Mouse (Mus musculus): ENCODE data around the gene Ppp1r2. TPM values are rescaled to one million over a fixed set of nuclear protein-coding genes. Genes with fewer than 3 reads are reported as not detected.
A peak's percentile ranks its signal among the peaks of the same experiment; 100 is the strongest.

Gene Ppp1r2
- polyA plus RNA-seq, 1 experiment from 2014 or later = 84.3 TPM

GRCm38 (mm10) chr16:31286801-31287488, 11.9 kb upstream of the Ppp1r2 start:
- WGBS = 89% methylated on average over 11 of the region's 11 CpGs
- Histone ChIP-seq H3K9ac (replicated peaks) (no peak overlapping the region), H3K4me3 (no peak overlapping the region), H3K4me2 (replicated peaks) (no peak overlapping the region), H3K36me3 (no peaks in the 10 kb centered on the region), H3K27ac (replicated peaks) (no peak overlapping the region), H3K9me3 (no peaks in the 10 kb centered on the region), H3K27me3 (no peaks in the 10 kb centered on the region), H3K4me1 (0 out of 2 replicates have a peak, but pooled peaks cover 5% of the 10 kb centered on the region)
- no peak for ATAC-seq (replicated peaks)

DNA sequence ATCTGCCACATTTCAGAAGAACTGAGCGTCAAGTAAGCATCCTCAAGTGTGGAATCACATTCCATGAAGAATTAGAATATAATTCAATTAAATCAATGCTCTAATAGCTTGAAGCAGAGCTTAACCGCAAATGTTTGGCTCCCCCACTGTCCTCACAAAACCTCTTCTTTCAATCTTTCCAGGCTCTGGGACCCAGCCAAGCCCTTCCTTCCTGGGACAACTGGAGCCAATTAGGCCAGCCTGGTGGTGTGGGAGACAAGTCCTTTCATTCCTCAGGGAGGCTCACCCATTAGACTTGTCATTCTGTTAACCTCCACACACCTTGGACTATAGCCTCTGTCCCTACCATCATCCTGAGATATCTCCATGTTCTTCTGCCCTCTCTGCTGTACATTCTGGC, 6.9 kb upstream of the Ppp1r2 start:
- Histone ChIP-seq H3K36me3 (no peaks in the 10 kb centered on the region), H3K27ac (replicated peaks) (no peak overlapping the region), H3K9me3 (no peaks in the 10 kb centered on the region), H3K4me3 (no peak overlapping the region), H3K4me1 (no peaks in the 10 kb centered on the region), H3K27me3 (no peaks in the 10 kb centered on the region), H3K9ac (replicated peaks) (no peak overlapping the region), H3K4me2 (replicated peaks) (no peak overlapping the region)
- WGBS = 57% methylated on average over 2 of the region's 2 CpGs
- no peak for ATAC-seq (replicated peaks)

GRCm38 (mm10) chr16:31280176-31280575, 5.1 kb upstream of the Ppp1r2 start:
- no peak overlapping the region for H3K27ac ChIP-seq (replicated peaks)
- H3K9ac ChIP-seq (replicated peaks) = no peak overlapping the region
- H3K27me3 ChIP-seq = no peaks in the 10 kb centered on the region
- no peaks in the 10 kb centered on the region for H3K4me1 ChIP-seq
- no peaks in the 10 kb centered on the region for H3K36me3 ChIP-seq
- H3K9me3 ChIP-seq = no peaks in the 10 kb centered on the region
- no peak overlapping the region for H3K4me2 ChIP-seq (replicated peaks)
- WGBS = 89% methylated on average over 4 of the region's 4 CpGs
- no peak overlapping the region for H3K4me3 ChIP-seq
- no peak for ATAC-seq (replicated peaks)

DNA sequence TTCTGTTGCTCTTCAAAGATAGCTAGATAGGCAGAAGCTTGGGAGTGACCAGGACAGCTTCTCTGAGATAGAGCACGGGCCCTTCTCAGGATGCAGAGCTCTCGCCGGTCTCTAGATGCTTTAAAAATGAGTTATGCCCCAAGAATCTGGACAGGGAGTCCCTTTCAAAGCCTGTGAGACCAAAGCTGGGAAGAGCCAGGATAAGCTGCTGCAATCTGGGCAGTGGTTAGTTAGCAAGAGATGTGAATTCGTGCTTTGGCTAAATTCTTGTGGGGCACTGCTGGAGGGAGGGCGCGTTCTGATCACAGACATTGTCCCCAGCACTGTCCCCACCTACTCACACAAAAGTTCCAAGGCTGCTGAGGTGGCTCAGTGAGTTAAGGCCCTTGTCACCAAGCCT, 3.5 kb upstream of the Ppp1r2 start:
- ATAC-seq (replicated peaks) = no peak
- H3K9me3 ChIP-seq = no peaks in the 10 kb centered on the region
- H3K9ac ChIP-seq (replicated peaks) = no peak overlapping the region
- WGBS = 82% methylated on average over 6 of the region's 6 CpGs
- H3K4me3 ChIP-seq = no peak overlapping the region
- H3K27me3 ChIP-seq = no peaks in the 10 kb centered on the region
- H3K27ac ChIP-seq (replicated peaks) = no peak overlapping the region
- no peak overlapping the region for H3K4me2 ChIP-seq (replicated peaks)
- no peaks in the 10 kb centered on the region for H3K36me3 ChIP-seq
- H3K4me1 ChIP-seq = peaks cover 6% of the 10 kb centered on the region

GRCm38 (mm10) chr16:31278081-31278480, 3.0 kb upstream of the Ppp1r2 start:
- Histone ChIP-seq H3K4me3 (no peak overlapping the region), H3K36me3 (no peaks in the 10 kb centered on the region), H3K4me2 (replicated peaks) (no peak overlapping the region), H3K27ac (replicated peaks) (no peak overlapping the region), H3K9me3 (no peaks in the 10 kb centered on the region), H3K4me1 (peaks cover 11% of the 10 kb centered on the region), H3K9ac (replicated peaks) (no peak overlapping the region), H3K27me3 (no peaks in the 10 kb centered on the region)
- WGBS = 67% methylated on average over 2 of the region's 2 CpGs
- no peak for ATAC-seq (replicated peaks)

DNA sequence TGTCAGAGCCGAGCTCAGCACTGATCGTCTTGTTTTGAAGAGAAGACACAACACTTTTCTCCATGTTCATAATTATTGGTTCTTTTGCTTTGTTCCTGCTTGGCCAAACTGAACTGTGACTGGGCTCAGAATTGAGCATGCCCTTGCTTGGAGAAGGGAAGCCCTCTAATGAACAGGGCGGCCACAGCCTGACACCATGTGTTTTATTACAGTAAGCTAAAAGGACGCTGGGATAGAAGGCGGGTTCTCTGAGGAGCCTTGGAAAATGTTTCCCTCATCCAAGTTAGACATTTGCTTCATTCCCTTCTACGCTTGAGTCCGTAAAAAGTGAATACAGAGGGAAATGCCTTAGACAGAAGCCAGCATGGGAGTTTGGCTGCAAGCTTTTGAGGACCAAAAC, 1.9 kb upstream of the Ppp1r2 start:
- 85% methylated on average over 7 of the region's 7 CpGs for WGBS
- Histone ChIP-seq H3K4me1 (peaks cover 22% of the 10 kb centered on the region), H3K27me3 (no peaks in the 10 kb centered on the region), H3K4me2 (replicated peaks) (no peak overlapping the region), H3K36me3 (no peaks in the 10 kb centered on the region), H3K4me3 (no peak overlapping the region), H3K9ac (replicated peaks) (no peak overlapping the region), H3K27ac (replicated peaks) (0 out of 2 replicates have a peak overlapping the region, but pooled peaks have one; percentile 5), H3K9me3 (no peaks in the 10 kb centered on the region)
- ATAC-seq (replicated peaks) = no peak

- 59% methylated on average over 7 of the region's 7 CpGs for WGBS
- H3K4me1 ChIP-seq = peaks cover 22% of the 10 kb centered on the region
- H3K36me3 ChIP-seq = no peaks in the 10 kb centered on the region
- H3K27ac ChIP-seq (replicated peaks) = 0 out of 2 replicates have a peak overlapping the region, but pooled peaks have one; percentile 5
- no peak overlapping the region for H3K9ac ChIP-seq (replicated peaks)
- ATAC-seq (replicated peaks) = no peak
- H3K27me3 ChIP-seq = no peaks in the 10 kb centered on the region
- H3K4me3 ChIP-seq = no peak overlapping the region
- no peak overlapping the region for H3K4me2 ChIP-seq (replicated peaks)
- H3K9me3 ChIP-seq = no peaks in the 10 kb centered on the region
Observed at GRCm38 (mm10) chr16:31276539-31276938, 1.5 kb upstream of the Ppp1r2 start.

GRCm38 (mm10) chr16:31274084-31274483, 993 bp downstream of the Ppp1r2 start:
- Histone ChIP-seq H3K9ac (replicated peaks) (peak overlapping the region; percentile 75), H3K4me1 (peaks cover 32% of the 10 kb centered on the region), H3K4me3 (peak overlapping the region; percentile 65), H3K36me3 (no peaks in the 10 kb centered on the region), H3K27me3 (no peaks in the 10 kb centered on the region), H3K9me3 (no peaks in the 10 kb centered on the region), H3K4me2 (replicated peaks) (peak overlapping the region; percentile 55), H3K27ac (replicated peaks) (no peak overlapping the region)
- WGBS = 4% methylated on average over 6 of the region's 6 CpGs
- ATAC-seq (replicated peaks) = no peak

DNA sequence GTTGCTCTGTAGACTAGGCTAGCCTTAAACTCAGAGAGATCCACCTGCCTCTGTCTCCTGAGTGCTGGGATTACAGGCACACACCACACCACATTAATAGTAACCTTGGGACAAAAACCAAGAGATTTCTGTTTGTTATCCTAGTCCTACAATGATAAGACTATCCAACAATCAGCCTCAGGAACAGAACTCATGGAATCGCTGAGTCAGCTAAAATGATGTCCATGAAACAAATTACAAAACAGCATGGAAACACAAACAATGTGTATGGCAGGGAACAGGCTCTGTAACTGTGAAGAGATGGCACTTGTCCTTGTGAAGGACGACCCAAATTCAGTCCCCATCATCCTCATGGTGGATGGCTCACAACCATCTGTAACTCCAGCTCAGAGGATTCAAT, 8.4 kb downstream of the Ppp1r2 start:
- WGBS = 93% methylated on average over 2 of the region's 2 CpGs
- no peak overlapping the region for H3K27ac ChIP-seq (replicated peaks)
- H3K9me3 ChIP-seq = no peaks in the 10 kb centered on the region
- peaks cover 10% of the 10 kb centered on the region for H3K4me1 ChIP-seq
- no peak overlapping the region for H3K4me3 ChIP-seq
- no peak overlapping the region for H3K4me2 ChIP-seq (replicated peaks)
- H3K9ac ChIP-seq (replicated peaks) = no peak overlapping the region
- no peak for ATAC-seq (replicated peaks)
- H3K27me3 ChIP-seq = no peaks in the 10 kb centered on the region
- 0 out of 2 replicates have a peak, but pooled peaks cover 2% of the 10 kb centered on the region for H3K36me3 ChIP-seq

DNA sequence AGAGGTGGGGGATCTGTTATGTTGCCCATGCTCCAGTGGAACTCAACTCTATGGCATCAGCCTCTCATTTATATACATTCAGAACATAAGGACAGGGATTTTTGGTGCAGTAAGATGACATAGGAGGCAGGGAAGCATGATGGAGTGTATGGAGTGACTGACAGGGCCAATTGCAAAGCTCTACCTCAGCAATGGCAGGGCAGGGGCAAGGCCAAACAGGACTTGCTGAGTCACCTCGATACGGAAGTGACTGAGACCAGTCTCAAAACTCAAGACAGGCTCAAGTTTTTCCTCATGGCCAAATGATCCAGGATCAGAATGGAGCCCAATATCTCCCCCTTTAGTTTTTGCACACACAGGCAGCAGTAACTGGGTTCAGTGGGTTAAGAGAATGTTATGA, 18.9 kb downstream of the Ppp1r2 start:
- peaks cover 56% of the 10 kb centered on the region for H3K36me3 ChIP-seq
- no peaks in the 10 kb centered on the region for H3K9me3 ChIP-seq
- H3K27ac ChIP-seq (replicated peaks) = no peak overlapping the region
- WGBS = 94% methylated on average over 2 of the region's 2 CpGs
- H3K4me1 ChIP-seq = no peaks in the 10 kb centered on the region
- H3K27me3 ChIP-seq = no peaks in the 10 kb centered on the region
- no peak overlapping the region for H3K4me3 ChIP-seq
- no peak for ATAC-seq (replicated peaks)
- H3K9ac ChIP-seq (replicated peaks) = no peak overlapping the region
- H3K4me2 ChIP-seq (replicated peaks) = no peak overlapping the region

DNA sequence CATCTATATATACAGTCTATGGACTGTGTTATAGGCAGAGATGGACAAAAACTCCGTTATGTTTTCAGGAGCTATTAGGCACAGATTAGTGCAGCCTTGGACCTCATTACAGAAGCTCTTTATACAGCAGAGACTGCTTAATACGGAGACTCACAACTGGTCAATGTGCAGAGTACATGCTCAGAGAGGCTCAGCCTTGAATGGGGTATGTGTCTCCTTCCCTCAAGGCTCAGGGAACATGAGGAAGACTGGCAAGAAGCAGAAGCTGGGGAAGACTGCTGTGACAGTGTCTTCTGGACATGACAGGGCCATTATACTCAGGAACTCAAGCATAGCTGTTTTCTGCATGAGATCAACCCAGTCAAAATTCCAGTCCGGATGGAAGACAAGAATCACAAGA, 19.4 kb downstream of the Ppp1r2 start:
- H3K4me3 ChIP-seq = no peak overlapping the region
- H3K4me1 ChIP-seq = no peaks in the 10 kb centered on the region

GRCm38 (mm10) chr16:31249401-31249800, 25.7 kb downstream of the Ppp1r2 start:
- Histone ChIP-seq H3K9ac (replicated peaks) (no peak overlapping the region), H3K9me3 (no peaks in the 10 kb centered on the region), H3K27me3 (no peaks in the 10 kb centered on the region), H3K4me1 (no peaks in the 10 kb centered on the region), H3K4me2 (replicated peaks) (no peak overlapping the region), H3K27ac (replicated peaks) (no peak overlapping the region), H3K36me3 (peaks cover 10% of the 10 kb centered on the region; the same call in 1 of the 2 replicates), H3K4me3 (no peak overlapping the region)
- ATAC-seq (replicated peaks) = no peak
- 95% methylated on average over 3 of the region's 3 CpGs for whole genome bisulfite sequencing

More for the DNA sequence above, 19.4 kb downstream of the Ppp1r2 start:
- peaks cover 52% of the 10 kb centered on the region for H3K36me3 ChIP-seq
- H3K9ac ChIP-seq (replicated peaks) = no peak overlapping the region
- ATAC-seq (replicated peaks) = no peak
- no peaks in the 10 kb centered on the region for H3K27me3 ChIP-seq
- 74% methylated on average over 3 of the region's 3 CpGs for WGBS
- H3K27ac ChIP-seq (replicated peaks) = no peak overlapping the region
- no peaks in the 10 kb centered on the region for H3K9me3 ChIP-seq
- H3K4me2 ChIP-seq (replicated peaks) = no peak overlapping the region

DNA sequence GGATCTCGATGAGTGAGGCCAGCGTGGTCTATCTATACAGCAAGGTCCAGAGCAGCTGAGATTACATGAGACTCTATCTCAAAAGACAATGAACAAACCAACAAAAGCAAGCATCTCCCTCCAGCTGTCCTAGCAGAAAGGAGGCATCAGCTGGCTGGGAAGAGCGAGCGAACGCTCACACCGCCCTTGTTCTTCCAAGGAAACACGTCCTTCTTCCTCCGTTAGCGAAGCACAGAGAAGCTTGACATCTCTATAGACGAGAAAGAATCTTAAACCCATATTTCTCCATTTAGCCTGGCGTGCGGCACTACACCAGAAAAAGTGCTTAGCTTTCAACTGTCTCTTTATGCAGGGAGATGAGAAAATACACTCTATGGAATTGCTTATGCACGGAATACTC, 26.4 kb downstream of the Ppp1r2 start:
- Histone ChIP-seq H3K4me2 (replicated peaks) (no peak overlapping the region), H3K36me3 (peaks cover 10% of the 10 kb centered on the region; the same call in 1 of the 2 replicates), H3K4me3 (no peak overlapping the region), H3K9me3 (no peaks in the 10 kb centered on the region), H3K9ac (replicated peaks) (no peak overlapping the region), H3K27ac (replicated peaks) (no peak overlapping the region), H3K27me3 (no peaks in the 10 kb centered on the region), H3K4me1 (no peaks in the 10 kb centered on the region)
- no peak for ATAC-seq (replicated peaks)
- WGBS = 87% methylated on average over 13 of the region's 13 CpGs
